Mouse (Mus musculus): ENCODE data around the gene Sf3a2. TPM values are rescaled to one million over a fixed set of nuclear protein-coding genes. Genes with fewer than 3 reads are reported as not detected.
"Not testable (repeated sequence)": the region's sequence is repeated elsewhere in the genome, so short reads cannot be mapped to it uniquely, and the experiment has no call there.

Gene Sf3a2
- polyA plus RNA-seq, 1 experiment from 2014 or later, result 65.3 TPM

DNA sequence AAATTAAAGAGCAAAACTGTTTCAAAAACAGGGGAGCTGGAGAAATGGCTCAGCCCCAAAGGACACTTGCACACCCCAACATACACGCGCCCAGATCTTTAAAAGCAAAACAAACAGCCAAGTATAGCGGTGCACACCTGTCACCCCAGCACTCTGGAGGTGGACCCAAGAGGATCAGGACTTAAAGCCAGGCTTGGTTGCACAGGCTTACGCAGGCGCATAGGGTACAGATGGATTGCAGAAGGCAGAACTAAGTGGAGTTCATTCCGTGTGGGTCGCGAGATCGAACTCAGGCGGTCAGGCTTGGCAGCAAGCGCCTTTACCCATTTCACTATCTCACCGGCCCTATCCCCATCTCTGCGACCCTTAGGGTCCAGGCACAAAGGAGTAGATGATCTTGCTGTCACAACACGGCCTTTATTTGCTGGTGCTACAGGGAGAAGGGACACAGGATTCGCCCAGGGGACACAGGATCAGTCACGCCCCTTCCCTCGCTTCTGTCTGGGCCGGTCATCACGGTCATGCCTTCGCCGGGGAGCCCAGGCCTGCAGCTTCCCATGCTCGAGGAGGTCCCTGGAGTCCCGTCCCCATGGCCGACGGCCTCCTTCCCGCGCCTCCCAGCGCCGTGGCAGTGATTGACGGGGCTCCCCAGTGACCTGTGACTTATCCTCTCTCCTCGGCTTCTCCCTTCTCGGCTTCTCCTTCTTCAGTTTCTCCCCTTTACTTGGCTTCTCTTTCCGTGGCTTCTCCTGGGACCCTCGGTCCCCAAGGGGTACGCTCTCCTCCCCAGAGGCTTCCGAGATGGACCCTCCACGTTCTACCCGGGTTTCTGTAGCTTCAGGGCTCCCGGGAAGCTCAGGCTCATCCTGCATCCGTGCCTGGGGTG lies 10.3 kb downstream of the Sf3a2 start:
- Histone ChIP-seq H3K4me3 (peak overlapping the region; percentile 19), H3K27me3 (peaks cover 65% of the 10 kb centered on the region), H3K4me2 (replicated peaks) (peak overlapping the region; percentile 98), H3K27ac (0 out of 2 replicates have a peak overlapping the region, but pooled peaks have one; percentile 76), H3K9me3 (replicated peaks) (no peaks in the 10 kb centered on the region), H3K36me3 (peaks cover 22% of the 10 kb centered on the region), H3K4me1 (peaks cover 41% of the 10 kb centered on the region), H3K9ac (0 out of 2 replicates have a peak overlapping the region, but pooled peaks have one; percentile 76)
- ATAC-seq (ENCODE audit: low FRiP score), result no peak
- 17% methylated on average over 40 of the region's 40 CpGs for WGBS

DNA sequence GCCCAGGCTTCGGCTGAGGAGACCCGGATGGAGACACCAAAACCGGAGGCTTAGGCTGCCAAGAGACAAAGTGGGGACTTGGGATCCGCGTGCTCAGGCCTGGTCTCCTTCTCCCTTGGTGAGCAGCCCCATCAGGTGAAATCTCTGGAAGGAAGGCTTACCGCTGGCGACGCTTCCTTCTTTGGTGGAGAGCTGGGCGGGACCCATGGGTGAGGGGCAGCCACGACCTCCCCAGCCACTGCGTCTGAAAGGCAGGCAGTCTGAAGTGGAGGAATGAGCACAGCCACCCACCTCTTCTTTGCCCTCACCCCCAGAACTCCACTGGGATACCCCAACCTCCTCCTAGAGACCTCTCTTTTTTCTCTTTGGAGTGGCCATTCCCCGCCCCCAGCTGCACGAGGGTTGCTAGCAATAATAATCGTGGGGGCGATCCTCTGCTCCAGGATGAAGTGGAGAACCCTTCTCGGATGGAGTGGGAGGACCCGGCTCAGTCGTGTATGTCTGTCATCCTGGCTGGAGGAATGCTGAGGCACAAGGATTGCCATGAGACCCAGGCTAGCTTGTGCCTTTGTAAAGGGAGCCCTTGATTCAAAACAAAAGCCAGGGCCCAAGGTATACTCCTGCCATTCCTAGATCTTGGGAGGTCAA lies 11.1 kb downstream of the Sf3a2 start:
- no peaks in the 10 kb centered on the region for H3K9me3 ChIP-seq (replicated peaks)
- H3K4me3 ChIP-seq, result peak overlapping the region; percentile 19
- H3K27ac ChIP-seq, result no peak overlapping the region
- 0 out of 2 replicates have a peak overlapping the region, but pooled peaks have one; percentile 33 for H3K9ac ChIP-seq
- 5% methylated on average over 18 of the region's 18 CpGs for WGBS
- peak overlapping the region; percentile 38 for H3K4me2 ChIP-seq (replicated peaks)
- peaks cover 14% of the 10 kb centered on the region for H3K36me3 ChIP-seq
- peaks cover 41% of the 10 kb centered on the region for H3K4me1 ChIP-seq
- H3K27me3 ChIP-seq, result peaks cover 69% of the 10 kb centered on the region
- ATAC-seq (ENCODE audit: low FRiP score), result no peak

DNA sequence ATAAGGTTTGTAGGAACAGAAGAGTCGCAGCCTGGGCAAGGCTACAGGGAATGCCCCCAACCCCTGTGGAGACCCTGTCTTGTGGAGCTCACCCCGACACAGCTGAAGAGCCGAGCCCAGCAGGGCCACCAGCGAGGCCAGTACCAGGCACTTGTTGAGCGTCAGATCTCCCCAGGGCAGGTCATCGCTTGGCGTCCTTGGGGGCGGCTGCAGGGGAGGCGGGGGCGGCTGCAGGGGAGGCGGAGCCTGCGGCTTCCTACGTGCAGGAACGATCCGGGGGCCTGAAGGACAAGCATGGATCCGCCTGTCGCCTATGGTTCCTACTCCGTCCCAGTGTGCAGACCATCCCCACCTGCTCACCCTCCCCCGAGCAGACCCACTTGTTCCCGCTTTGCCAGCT lies 12.1 kb downstream of the Sf3a2 start:
- H3K4me2 ChIP-seq (replicated peaks), result peak overlapping the region; percentile 23; the same call in 1 of the 2 replicates
- no peaks in the 10 kb centered on the region for H3K9me3 ChIP-seq (replicated peaks)
- H3K27ac ChIP-seq, result no peak overlapping the region
- H3K4me1 ChIP-seq, result peaks cover 41% of the 10 kb centered on the region
- H3K27me3 ChIP-seq, result peaks cover 62% of the 10 kb centered on the region
- H3K9ac ChIP-seq, result no peak overlapping the region
- ATAC-seq (ENCODE audit: low FRiP score), result no peak
- WGBS, result 5% methylated on average over 20 of the region's 20 CpGs
- peaks cover 4% of the 10 kb centered on the region; the same call in 1 of the 2 replicates for H3K36me3 ChIP-seq
- H3K4me3 ChIP-seq, result no peak overlapping the region

GRCm38 (mm10) chr10:80812391-80813041 lies 14.5 kb downstream of the Sf3a2 start:
- Histone ChIP-seq H3K27ac (no peak overlapping the region), H3K4me3 (no peak overlapping the region), H3K9ac (no peak overlapping the region), H3K36me3 (no peaks in the 10 kb centered on the region), H3K27me3 (peaks cover 42% of the 10 kb centered on the region), H3K4me2 (replicated peaks) (no peak overlapping the region), H3K4me1 (peaks cover 23% of the 10 kb centered on the region), H3K9me3 (replicated peaks) (no peaks in the 10 kb centered on the region)
- ATAC-seq (ENCODE audit: low FRiP score), result no peak
- WGBS, result 67% methylated on average over 5 of the region's 5 CpGs

DNA sequence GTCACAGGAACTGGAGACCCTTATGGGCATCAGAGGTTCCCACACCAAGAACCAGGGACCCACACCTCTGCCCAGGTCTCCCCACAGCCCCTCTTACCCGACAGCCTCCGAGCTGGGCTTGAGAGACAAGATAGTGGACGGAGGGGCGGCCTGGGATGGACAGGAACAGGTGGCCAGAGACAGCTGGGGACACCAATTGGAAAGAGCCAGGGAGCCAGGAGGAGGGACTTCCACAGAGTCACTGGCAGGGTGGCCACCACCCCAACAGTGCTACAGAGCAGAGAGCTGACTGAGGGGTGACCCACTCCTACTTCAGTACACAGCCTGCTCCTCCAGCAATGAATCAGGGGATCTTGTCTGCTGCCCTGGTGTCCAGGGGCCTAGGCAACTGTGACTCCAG lies 15.4 kb downstream of the Sf3a2 start, which contains the start of gene Jsrp1:
Gene Jsrp1, minus strand, starts transcription at position 133 of the 400 bp plus-strand sequence.
- Histone ChIP-seq H3K9ac (no peak within 1 kb of the TSS), H3K27me3 (peaks cover 38% of the 10 kb centered on the region), H3K36me3 (no peaks in the 10 kb centered on the region), H3K4me3 (no peak within 1 kb of the TSS), H3K4me2 (replicated peaks) (no peak within 1 kb of the TSS), H3K27ac (no peak within 1 kb of the TSS), H3K9me3 (replicated peaks) (no peaks in the 10 kb centered on the region), H3K4me1 (peaks cover 14% of the 10 kb centered on the region)
- ATAC-seq (ENCODE audit: low FRiP score), result no peak
- WGBS, result 83% methylated on average over 4 of the region's 4 CpGs

DNA sequence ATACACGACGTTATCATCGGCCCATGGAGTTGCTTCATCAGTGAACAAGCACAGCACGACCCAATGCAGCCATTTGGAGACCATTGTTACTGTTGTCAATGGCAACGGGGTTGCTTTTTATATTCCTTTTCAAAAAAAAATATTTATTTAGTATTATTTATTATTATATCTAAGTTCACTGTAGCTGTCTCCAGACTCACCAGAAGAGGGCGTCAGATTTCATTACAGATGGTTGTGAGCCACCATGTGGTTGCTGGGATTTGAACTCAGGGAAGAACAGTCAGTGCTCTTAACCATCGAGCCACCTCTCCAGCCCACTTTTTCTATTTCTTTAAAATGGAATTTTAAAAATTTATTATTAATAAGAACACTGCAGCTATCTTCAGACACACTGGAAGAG lies 16.8 kb downstream of the Sf3a2 start:
- no peaks in the 10 kb centered on the region for H3K36me3 ChIP-seq
- H3K9ac ChIP-seq, result no peak overlapping the region
- no peak for ATAC-seq (ENCODE audit: low FRiP score)
- peaks cover 5% of the 10 kb centered on the region for H3K4me1 ChIP-seq
- H3K4me3 ChIP-seq, result no peak overlapping the region
- no peak overlapping the region for H3K4me2 ChIP-seq (replicated peaks)
- H3K27me3 ChIP-seq, result peaks cover 25% of the 10 kb centered on the region
- H3K27ac ChIP-seq, result no peak overlapping the region
- WGBS, result 64% methylated on average over 7 of the region's 7 CpGs
- no peaks in the 10 kb centered on the region for H3K9me3 ChIP-seq (replicated peaks)

- 91% methylated on average over 3 of the region's 3 CpGs for WGBS
- H3K4me2 ChIP-seq (replicated peaks), result not testable (repeated sequence)
These were observed 18.3 kb downstream of the Sf3a2 start for GRCm38 (mm10) chr10:80816303-80816702.

DNA sequence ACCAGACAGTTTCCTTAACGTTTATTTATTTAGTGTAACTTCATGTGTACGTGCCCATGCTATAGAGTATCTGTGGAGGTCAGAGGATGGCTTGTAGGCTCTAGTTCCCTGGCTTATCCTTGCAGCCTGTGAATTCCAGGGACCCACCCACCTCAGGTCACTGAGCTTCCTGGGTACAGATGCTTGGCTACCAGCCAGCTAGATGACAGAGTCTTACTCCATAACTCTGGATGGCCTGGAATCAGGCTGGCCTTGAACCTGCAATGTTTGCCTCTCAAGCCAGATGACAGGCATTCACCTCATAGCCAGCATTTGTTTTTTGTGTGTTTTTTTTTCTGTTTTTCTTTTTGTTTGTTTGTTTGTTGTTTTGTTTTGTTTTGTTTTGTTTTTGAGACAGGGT lies 19.2 kb downstream of the Sf3a2 start:
- H3K4me3 ChIP-seq, result no peak overlapping the region
- H3K9ac ChIP-seq, result no peak overlapping the region
- H3K27ac ChIP-seq, result no peak overlapping the region
- peaks cover 5% of the 10 kb centered on the region; the same call in 1 of the 2 replicates for H3K27me3 ChIP-seq
- H3K36me3 ChIP-seq, result no peaks in the 10 kb centered on the region
- H3K4me2 ChIP-seq (replicated peaks), result no peak overlapping the region
- H3K9me3 ChIP-seq (replicated peaks), result no peaks in the 10 kb centered on the region
- WGBS, result 79% methylated on average over 2 of the region's 2 CpGs
- no peak for ATAC-seq (ENCODE audit: low FRiP score)
- no peaks in the 10 kb centered on the region for H3K4me1 ChIP-seq

More at GRCm38 (mm10) chr10:80816303-80816702, 18.3 kb downstream of the Sf3a2 start:
- not testable (repeated sequence) for H3K27ac ChIP-seq; H3K27me3 ChIP-seq; ATAC-seq (ENCODE audit: low FRiP score); H3K9me3 ChIP-seq (replicated peaks); H3K36me3 ChIP-seq; H3K9ac ChIP-seq; H3K4me1 ChIP-seq; H3K4me3 ChIP-seq

DNA sequence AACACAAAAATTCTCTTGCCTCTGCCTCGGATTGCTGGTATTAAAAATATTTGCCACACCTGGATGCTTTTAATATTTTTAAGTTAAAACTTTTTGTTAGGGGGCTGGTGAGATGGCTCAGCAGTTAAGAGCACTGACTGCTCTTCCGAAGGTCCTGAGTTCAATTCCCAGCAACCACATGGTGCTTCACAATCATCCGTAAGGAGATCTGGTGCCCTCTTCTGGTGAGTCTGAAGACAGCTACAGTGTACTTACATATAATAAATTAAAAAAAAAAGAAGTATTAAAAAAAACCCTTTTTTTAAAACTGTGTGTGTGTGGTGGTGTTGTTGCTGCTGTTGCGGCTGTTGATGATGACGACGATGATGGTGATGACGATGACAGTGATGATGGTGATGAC lies 20.0 kb downstream of the Sf3a2 start:
- H3K4me3 ChIP-seq; H3K4me1 ChIP-seq; H3K27ac ChIP-seq; ATAC-seq (ENCODE audit: low FRiP score); H3K9ac ChIP-seq; H3K36me3 ChIP-seq; H3K27me3 ChIP-seq; H3K9me3 ChIP-seq (replicated peaks); H3K4me2 ChIP-seq (replicated peaks): not testable (repeated sequence)
- WGBS, result 84% methylated on average over 7 of the region's 7 CpGs

DNA sequence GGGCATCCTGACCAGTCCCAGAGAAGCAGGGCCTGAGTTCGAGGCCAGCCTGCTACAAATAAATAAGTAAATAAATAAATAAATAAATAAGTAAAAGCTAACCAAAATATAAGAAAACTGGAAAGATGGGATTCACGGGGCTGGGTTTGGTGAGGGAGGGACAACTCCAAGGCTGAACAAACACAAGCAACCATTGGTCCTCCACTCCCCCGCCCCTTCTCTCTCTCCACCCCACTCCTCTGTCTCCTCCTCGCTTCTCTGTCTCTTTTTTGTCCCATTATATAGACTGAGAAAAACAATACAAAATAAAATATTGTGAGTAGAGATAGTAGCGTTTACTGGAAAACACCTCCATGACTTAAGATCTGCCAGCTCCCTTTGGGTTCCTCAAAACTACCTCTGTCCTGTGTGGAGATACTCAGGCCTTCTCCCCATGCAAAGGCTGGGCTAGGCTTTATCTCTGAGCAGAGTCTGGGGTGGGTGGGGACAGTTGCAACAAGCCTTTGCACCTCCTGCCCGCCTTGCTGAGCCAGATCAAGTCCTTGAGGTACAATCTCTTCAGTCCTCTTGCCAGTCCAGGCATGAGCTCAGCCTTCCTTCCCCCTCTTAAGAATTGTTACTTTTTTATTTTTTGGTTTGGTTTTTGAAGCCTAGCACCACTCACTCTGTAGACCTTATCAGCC lies 20.7 kb downstream of the Sf3a2 start:
- WGBS, result 58% methylated on average over 6 of the region's 6 CpGs
- ATAC-seq (ENCODE audit: low FRiP score), result no peak

GRCm38 (mm10) chr10:80819406-80819805 lies 21.4 kb downstream of the Sf3a2 start:
- no peak for ATAC-seq (ENCODE audit: low FRiP score)
- Histone ChIP-seq H3K27me3 (no peaks in the 10 kb centered on the region), H3K9ac (no peak overlapping the region), H3K36me3 (no peaks in the 10 kb centered on the region), H3K4me2 (replicated peaks) (no peak overlapping the region), H3K4me3 (no peak overlapping the region), H3K9me3 (replicated peaks) (no peaks in the 10 kb centered on the region), H3K4me1 (no peaks in the 10 kb centered on the region), H3K27ac (no peak overlapping the region)
- 49% methylated on average over 3 of the region's 3 CpGs for WGBS

More for the DNA sequence above, 20.7 kb downstream of the Sf3a2 start:
- H3K4me1 ChIP-seq, result no peaks in the 10 kb centered on the region
- no peak overlapping the region for H3K4me3 ChIP-seq
- H3K27me3 ChIP-seq, result no peaks in the 10 kb centered on the region
- no peak overlapping the region for H3K27ac ChIP-seq
- no peak overlapping the region for H3K4me2 ChIP-seq (replicated peaks)
- no peaks in the 10 kb centered on the region for H3K9me3 ChIP-seq (replicated peaks)
- no peak overlapping the region for H3K9ac ChIP-seq
- no peaks in the 10 kb centered on the region for H3K36me3 ChIP-seq
